Mouse (Mus musculus) retina, postnatal 1 day (tissue): ENCODE data around the gene Scoc.

ENCODE experiments used
- DNase-seq: peaks from one replicate; pipeline ENCODE4 v3.0.0-alpha.2; 2012

The Scoc gene

DNA sequence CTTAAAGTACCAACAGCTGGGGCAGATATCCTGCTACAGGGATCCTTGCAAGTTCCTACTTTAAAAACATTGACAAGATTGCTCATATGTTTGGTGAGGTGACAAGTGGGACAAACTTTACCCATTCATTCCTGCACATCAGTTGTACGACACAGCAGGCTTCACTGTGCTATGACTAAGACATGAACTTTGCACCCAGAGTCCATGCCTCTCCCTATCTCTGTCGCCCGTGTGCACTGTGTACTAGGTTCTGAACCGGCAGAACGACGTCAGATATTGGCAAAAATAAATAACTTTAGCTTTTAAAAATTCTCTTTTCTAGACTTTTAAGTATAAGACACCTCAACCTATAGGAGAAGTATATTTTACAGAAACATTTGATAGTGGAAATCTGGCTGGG is 61.5 kb downstream of the Scoc start:
- no peak for DNase-seq

DNA sequence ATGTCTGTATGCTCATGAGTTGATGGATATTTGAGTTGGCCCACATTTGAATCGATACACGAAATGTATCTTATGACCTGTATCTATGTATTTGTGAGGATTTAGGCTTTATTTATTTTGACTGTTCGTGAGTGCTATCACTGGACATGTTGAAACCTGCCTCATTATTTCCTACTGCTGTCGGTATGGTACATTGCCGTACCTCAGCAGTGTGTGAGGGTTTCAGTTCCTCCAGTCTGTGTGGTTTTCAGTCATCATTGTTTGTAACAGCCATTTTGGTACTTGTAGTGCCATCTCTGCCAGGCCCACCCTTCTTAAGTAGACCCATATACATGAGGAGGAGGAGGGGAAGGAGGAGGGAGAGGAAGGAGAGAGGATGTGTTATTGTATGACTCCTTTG is 63.9 kb downstream of the Scoc start:
- no peak for DNase-seq

DNA sequence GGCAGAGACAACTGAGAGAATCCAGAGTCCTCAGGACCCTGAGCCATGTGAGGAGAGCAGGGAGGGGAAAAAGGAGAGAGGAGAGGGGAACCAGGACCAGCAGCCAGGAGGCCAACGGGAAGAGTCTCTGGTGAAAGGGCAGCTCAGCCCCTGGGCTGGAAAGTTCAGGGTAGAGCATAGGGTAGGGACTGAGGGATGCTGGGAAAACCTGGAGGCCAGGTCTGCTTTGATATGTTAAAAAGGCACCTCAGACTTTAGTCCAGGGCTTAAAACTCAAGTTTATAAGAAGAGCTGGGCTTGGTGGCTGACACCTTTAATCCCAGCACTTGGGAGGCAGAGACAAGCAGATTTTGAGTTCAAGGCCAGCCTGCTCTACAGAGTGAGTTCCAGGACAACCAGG is 65.7 kb downstream of the Scoc start:
- no peak for DNase-seq

DNA sequence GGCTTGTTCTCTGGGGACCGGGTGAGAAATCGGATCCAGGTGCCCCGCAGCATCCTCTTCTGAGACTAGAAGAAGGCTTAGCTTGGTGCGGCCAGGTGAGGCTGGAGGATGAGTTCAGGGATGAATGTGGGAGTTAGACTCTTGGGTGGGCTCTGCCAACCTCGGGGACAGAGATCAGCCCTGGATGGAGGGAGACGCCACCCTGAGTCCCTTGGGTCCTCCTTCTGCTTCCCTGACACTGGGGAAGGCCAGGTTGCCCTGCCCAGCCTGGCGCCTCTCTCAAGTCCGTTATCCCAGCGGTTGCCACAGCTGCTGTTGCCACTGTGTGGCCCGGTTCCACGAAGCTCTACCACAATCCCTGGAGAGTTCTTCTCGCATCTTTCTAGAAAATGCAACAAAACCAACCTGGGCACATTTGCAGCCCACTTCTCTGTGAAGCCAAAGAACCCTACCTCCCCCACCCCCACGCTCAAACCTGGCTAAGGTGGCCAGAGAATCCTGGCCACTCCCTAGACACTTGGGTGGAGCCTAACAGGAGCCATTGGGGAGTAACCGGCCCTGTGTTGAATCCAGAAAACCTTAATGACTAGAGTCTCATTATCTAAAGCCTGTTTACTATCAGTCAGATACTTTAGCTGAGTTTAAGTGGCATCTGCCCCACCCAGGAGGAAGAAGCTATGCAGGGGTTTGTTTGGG is 68.0 kb downstream of the Scoc start:
- no peak for DNase-seq

DNA sequence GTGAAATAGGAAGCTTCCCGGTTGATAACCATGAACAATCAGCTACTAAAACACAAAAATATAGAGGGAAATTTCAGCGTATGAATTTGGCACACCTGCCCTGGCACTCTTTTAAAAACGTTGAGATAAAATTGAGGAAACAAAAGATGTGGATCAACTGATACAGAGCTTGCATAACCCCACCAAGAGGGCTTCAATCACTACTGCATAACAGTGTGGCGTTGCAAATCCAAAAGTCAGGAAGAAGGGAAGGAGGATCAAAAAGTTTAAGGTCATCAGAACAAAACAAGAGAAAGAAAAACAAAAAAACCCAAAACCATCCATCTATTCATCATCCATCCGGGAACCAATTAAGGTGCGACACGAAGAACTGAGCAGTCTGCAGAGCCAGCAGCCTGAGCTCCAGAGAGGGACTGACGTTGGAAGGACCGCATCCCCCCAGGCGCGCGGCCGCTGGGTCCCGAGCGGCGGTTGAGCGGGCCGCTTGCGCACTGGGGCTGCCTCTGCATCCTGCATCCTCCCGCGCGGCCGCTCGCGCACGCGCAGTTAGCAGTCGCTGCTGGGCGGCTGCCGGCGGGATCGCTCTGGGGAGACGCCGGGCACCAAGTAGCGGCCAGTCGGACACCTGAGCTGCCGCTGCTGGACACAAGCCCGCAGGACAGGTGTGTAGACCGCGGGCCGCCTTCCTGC is 68.7 kb downstream of the Scoc start, which contains the start of gene Clgn:
Gene Clgn (plus strand): TSS at position 552 of the 690 bp plus-strand sequence.
- peak; percentile 88 for DNase-seq

DNA sequence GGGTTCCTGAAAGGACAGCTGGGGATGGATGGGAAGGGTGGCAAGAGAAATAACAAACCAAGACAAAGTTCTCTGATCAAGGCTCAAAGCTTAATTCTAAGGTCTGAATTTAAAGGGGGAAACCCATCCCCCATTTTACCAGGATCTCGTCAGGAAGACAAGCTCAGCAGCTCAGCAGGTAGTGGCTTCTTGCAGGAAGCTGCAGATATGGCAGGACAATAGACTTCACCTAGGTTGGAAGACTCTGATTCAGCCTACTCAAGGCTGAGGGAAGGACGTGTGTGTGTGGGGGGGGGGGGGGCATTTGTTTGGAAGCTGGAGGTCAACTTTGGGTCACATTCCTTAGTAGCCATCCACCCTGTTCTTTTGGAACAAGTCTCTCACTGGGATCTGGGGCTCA is 75.3 kb downstream of the Scoc start:
- DNase-seq, result no peak

DNA sequence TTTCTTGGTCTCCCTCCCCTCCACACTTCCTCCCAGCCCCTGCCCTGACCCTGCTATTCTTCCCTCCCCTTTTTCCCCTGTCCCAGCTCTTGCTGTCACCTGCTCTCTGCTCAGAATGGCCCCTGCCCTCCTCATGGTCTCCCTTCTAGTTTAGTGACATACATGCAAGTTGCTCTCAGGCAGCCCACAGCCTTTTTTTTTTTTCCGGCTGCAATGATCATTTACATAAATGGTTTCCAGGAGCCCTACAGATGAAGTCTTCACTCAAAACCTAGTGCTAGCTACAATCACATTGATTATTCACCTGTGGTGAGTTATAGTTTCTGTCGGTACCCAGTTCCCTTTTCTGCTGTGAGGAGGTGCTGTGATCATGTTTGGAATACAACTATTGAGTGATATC is 77.2 kb downstream of the Scoc start:
- DNase-seq, result no peak

DNA sequence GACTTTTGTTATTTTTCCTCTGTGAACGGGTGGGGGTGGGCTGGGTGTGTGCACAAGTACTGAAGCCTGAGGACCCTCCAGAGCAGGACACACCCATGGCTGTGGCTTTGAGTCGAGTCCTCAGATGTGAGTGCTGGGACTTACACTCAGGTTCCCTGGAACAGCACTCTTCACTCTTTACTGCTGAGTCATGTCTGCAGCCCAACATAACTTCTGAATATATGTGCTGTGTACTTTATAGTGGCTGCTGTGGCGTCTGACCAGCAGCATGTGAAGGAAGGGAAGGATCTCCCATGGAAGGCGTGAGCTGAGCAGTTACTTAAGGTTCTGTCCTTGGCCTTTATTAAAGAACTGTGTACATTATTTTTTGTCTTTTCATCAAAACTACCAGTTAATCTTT is 78.0 kb downstream of the Scoc start:
- no peak for DNase-seq
